Mouse (Mus musculus) hindbrain, embryonic 15.5 days (tissue): ENCODE measurements around the gene Bach1. TPM values are rescaled to one million over a fixed set of nuclear protein-coding genes. Genes with fewer than 3 reads are reported as not detected.
"Not testable (repeated sequence)": the region's sequence is repeated elsewhere in the genome, so short reads cannot be mapped to it uniquely, and the experiment has no call there.

Experiments used
- ATAC-seq: fragments of 200-750 bp; cut with Nextera tagmentation; 2 replicates; pipeline ENCODE4 v1.8.0; 2017; ENCODE audit warnings: low read depth, moderate number of reproducible peaks, moderate TSS enrichment; ENCODE audit not compliant: low FRiP score
- H3K27ac ChIP-seq: fragments of 300-500 bp; sonication (generic); replicated peaks from 2 replicates; pipeline ENCODE4 v1.5.1; 2015; ENCODE audit warnings: mild to moderate bottlenecking, inconsistent platforms
- H3K27me3 ChIP-seq: fragments of 300-500 bp; sonication (generic); 2 replicates; pipeline ENCODE4 v1.6.1; 2015; ENCODE audit warnings: control low read depth, inconsistent platforms
- H3K36me3 ChIP-seq: fragments of 300-500 bp; sonication (generic); 2 replicates; pipeline ENCODE4 v1.6.1; 2015; ENCODE audit warnings: control low read depth, inconsistent platforms
- H3K4me1 ChIP-seq: fragments of 300-500 bp; sonication (generic); replicated peaks from 2 replicates; pipeline ENCODE4 v1.6.1; 2015; ENCODE audit warnings: control low read depth, inconsistent platforms
- H3K4me2 ChIP-seq: fragments of 300-500 bp; sonication (generic); 2 replicates; pipeline ENCODE4 v1.6.1; 2015; ENCODE audit warnings: moderate library complexity, mild to moderate bottlenecking, inconsistent platforms
- H3K4me3 ChIP-seq: fragments of 300-500 bp; sonication (generic); 2 replicates; pipeline ENCODE4 v1.5.1; 2015; ENCODE audit warnings: mild to moderate bottlenecking, inconsistent platforms
- H3K9ac ChIP-seq: fragments of 300-500 bp; sonication (generic); 2 replicates; pipeline ENCODE4 v1.6.1; 2015; ENCODE audit warnings: inconsistent platforms
- H3K9me3 ChIP-seq: fragments of 300-500 bp; sonication (generic); 2 replicates; pipeline ENCODE4 v1.6.1; 2016; ENCODE audit warnings: control low read depth, inconsistent platforms
- WGBS: fragments of 180-500 bp; shearing (Covaris S2); methylation state at CpG from one replicate; pipeline ENCODE4 v1.1.7; 2015; 5-methylcytosine and 5-hydroxymethylcytosine counted together
- polyA plus RNA-seq: library from polyadenylated mRNA; unstranded; fragments of >200 nt; fragmentation: Nextera tagmentation; extraction: Ambion mirVana; gene quantifications from 2 replicates; pipeline ENCODE4 v1.2.1, GENCODE M21; 2015

Bach1 gene
- polyA plus RNA-seq, 1 experiment from 2014 or later: 16.6 TPM

- Histone ChIP-seq H3K4me1 (no peaks in the 10 kb centered on the region), H3K9ac (no peak overlapping the region), H3K4me2 (no peak overlapping the region), H3K4me3 (no peak overlapping the region), H3K27me3 (no peaks in the 10 kb centered on the region), H3K9me3 (no peaks in the 10 kb centered on the region), H3K27ac (no peak overlapping the region), H3K36me3 (no peaks in the 10 kb centered on the region)
- 80% methylated on average over 3 of the region's 3 CpGs for WGBS
- ATAC-seq: no peak
Measured at GRCm38 (mm10) chr16:87687346-87687745, 11.4 kb upstream of the Bach1 start.

- H3K4me2 ChIP-seq, H3K4me1 ChIP-seq, H3K36me3 ChIP-seq, ATAC-seq, H3K27me3 ChIP-seq, H3K9ac ChIP-seq, H3K27ac ChIP-seq, H3K9me3 ChIP-seq, H3K4me3 ChIP-seq: not testable (repeated sequence)
- WGBS: 97% methylated on average over 3 of the region's 3 CpGs
Measured at GRCm38 (mm10) chr16:87688328-87688727, 10.4 kb upstream of the Bach1 start.

DNA sequence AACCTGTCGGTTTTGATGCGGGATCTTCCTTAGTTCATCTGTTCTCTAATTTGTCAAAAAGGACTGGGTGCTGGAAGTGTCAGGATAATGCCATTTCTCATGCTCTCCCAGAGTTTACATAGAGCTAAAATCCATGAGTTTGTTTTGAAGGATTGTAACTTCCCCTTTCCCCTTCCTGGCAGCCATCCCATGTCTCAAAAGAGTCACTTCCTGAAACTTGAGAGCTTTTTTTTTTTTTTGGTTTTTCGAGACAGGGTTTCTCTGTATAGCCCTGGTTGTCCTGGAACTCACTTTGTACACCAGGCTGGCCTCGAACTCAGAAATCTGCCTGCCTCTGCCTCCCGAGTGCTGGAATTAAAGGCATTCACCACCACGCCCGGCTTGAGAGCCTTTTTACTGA is 9.9 kb upstream of the Bach1 start:
- not testable (repeated sequence) for H3K4me2 ChIP-seq, H3K4me3 ChIP-seq, H3K27ac ChIP-seq, H3K9me3 ChIP-seq, H3K9ac ChIP-seq, ATAC-seq, H3K4me1 ChIP-seq, H3K36me3 ChIP-seq, H3K27me3 ChIP-seq
- WGBS: 89% methylated on average over 7 of the region's 7 CpGs

GRCm38 (mm10) chr16:87689225-87689624 is 9.5 kb upstream of the Bach1 start:
- H3K27ac ChIP-seq: no peak overlapping the region
- H3K36me3 ChIP-seq: no peaks in the 10 kb centered on the region
- no peaks in the 10 kb centered on the region for H3K27me3 ChIP-seq
- no peak overlapping the region for H3K9ac ChIP-seq
- no peaks in the 10 kb centered on the region for H3K4me1 ChIP-seq
- ATAC-seq: no peak
- no peaks in the 10 kb centered on the region for H3K9me3 ChIP-seq
- WGBS: 71% methylated on average over 8 of the region's 8 CpGs
- no peak overlapping the region for H3K4me2 ChIP-seq
- no peak overlapping the region for H3K4me3 ChIP-seq

DNA sequence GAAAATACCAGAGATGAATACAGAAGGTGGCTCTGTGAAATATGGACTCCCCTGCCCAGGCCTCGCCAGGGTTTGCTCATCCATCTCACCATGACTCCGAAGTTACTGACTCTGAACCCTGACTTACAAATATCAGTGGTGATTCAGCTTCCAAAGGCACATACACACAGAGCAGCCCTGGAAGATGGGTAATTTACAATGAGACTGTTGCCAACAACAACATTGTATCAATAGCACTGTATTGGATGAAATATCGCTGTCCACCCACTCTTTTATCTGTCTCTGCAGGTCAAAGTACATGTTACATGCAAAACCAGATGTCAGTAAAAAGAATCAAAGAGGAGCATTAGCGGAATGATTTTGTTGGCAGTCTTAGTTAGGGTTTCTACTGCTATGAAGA is 8.2 kb upstream of the Bach1 start:
- WGBS: 93% methylated on average over 4 of the region's 4 CpGs
- Histone ChIP-seq H3K9me3 (no peaks in the 10 kb centered on the region), H3K27me3 (no peaks in the 10 kb centered on the region), H3K36me3 (no peaks in the 10 kb centered on the region), H3K4me1 (no peaks in the 10 kb centered on the region), H3K4me2 (no peak overlapping the region), H3K4me3 (no peak overlapping the region), H3K9ac (no peak overlapping the region), H3K27ac (no peak overlapping the region)
- no peak for ATAC-seq

GRCm38 (mm10) chr16:87691102-87691501 is 7.6 kb upstream of the Bach1 start:
- Histone ChIP-seq H3K4me3 (no peak overlapping the region), H3K27ac (no peak overlapping the region), H3K4me2 (no peak overlapping the region), H3K9ac (no peak overlapping the region), H3K36me3 (no peaks in the 10 kb centered on the region), H3K4me1 (no peaks in the 10 kb centered on the region), H3K9me3 (no peaks in the 10 kb centered on the region), H3K27me3 (no peaks in the 10 kb centered on the region)
- no peak for ATAC-seq
- 96% methylated on average over 4 of the region's 4 CpGs for WGBS

DNA sequence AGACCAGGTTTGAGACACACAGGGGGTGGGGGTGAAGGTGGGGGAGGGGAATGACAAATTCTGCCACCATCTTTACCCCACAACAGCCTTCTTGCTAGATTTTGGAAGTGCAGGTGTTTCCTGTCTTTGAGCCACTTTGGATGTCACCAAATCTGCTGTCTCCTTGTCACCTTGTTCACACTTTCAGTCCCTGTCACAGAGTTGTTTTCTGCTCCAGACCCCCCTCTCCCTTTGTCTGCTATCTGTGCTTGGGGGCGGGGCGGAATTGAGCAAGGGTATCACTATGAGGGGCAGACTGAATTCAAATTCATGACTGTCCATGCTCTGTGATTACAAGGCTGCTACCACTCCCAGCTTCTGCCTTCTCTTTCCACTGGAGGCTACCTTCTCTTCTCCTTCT is 6.2 kb upstream of the Bach1 start:
- ATAC-seq: no peak
- 86% methylated on average over 2 of the region's 2 CpGs for WGBS
- Histone ChIP-seq H3K27me3 (no peaks in the 10 kb centered on the region), H3K9ac (no peak overlapping the region), H3K36me3 (no peaks in the 10 kb centered on the region), H3K9me3 (no peaks in the 10 kb centered on the region), H3K4me2 (no peak overlapping the region), H3K27ac (no peak overlapping the region), H3K4me1 (no peaks in the 10 kb centered on the region), H3K4me3 (no peak overlapping the region)

- Histone ChIP-seq H3K27ac (peak overlapping the region; percentile 94), H3K4me2 (peak overlapping the region; percentile 72)
- peak; percentile 2; the same call in 1 of the 2 replicates for ATAC-seq
Measured at GRCm38 (mm10) chr16:87697707-87698365, 909 bp upstream of the Bach1 start.

DNA sequence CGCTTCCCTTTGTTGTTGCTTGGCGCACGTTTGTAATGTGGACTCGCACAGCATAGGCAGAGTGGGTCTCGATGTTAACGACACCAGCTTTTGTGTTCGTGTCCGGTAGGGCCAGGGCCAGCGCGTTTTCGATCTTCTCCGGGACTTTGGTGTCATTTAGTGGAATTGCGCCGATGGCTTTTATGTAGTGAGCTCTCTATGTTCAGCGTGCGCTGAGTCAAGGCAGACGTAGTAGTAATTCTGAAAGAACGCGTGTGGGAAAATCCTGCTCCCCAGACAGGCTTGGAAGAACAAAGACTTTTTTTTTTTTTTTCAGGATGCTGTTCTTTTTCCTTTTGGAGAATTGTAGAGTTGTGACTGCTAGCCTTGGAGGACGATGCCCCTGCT is 554 bp downstream of the Bach1 start:
- peaks cover 41% of the 10 kb centered on the region for H3K4me1 ChIP-seq
- peak overlapping the region; percentile 94 for H3K27ac ChIP-seq
- H3K9ac ChIP-seq: peak overlapping the region; percentile 96
- WGBS: under 1% methylated on average over 20 of the region's 20 CpGs
- H3K27me3 ChIP-seq: no peaks in the 10 kb centered on the region
- no peak for ATAC-seq
- no peaks in the 10 kb centered on the region for H3K9me3 ChIP-seq
- H3K36me3 ChIP-seq: no peaks in the 10 kb centered on the region
- peak overlapping the region; percentile 84 for H3K4me3 ChIP-seq
- H3K4me2 ChIP-seq: peak overlapping the region; percentile 72

More at GRCm38 (mm10) chr16:87697707-87698365, 909 bp upstream of the Bach1 start:
- Histone ChIP-seq H3K9me3 (no peaks in the 10 kb centered on the region), H3K36me3 (no peaks in the 10 kb centered on the region), H3K9ac (0 out of 2 replicates have a peak overlapping the region, but pooled peaks have one; percentile 96), H3K27me3 (no peaks in the 10 kb centered on the region), H3K4me1 (peaks cover 29% of the 10 kb centered on the region), H3K4me3 (peak overlapping the region; percentile 84)
- WGBS: 44% methylated on average over 16 of the region's 16 CpGs

GRCm38 (mm10) chr16:87699693-87700394 is 1.1 kb downstream of the Bach1 start:
- 0% methylated on average over 20 of the region's 20 CpGs for WGBS
- no peaks in the 10 kb centered on the region for H3K27me3 ChIP-seq
- ATAC-seq: peak; percentile 31; the same call in 1 of the 2 replicates

GRCm38 (mm10) chr16:87700395-87700765 is 1.6 kb downstream of the Bach1 start:
- no peak for ATAC-seq
- Histone ChIP-seq H3K9ac (peak overlapping the region; percentile 96), H3K4me1 (peaks cover 47% of the 10 kb centered on the region), H3K4me2 (peak overlapping the region; percentile 72), H3K4me3 (peak overlapping the region; percentile 84), H3K27ac (peak overlapping the region; percentile 94), H3K36me3 (no peaks in the 10 kb centered on the region), H3K9me3 (no peaks in the 10 kb centered on the region), H3K27me3 (no peaks in the 10 kb centered on the region)
- 24% methylated on average over 3 of the region's 3 CpGs for WGBS

More at GRCm38 (mm10) chr16:87699693-87700394, 1.1 kb downstream of the Bach1 start:
- Histone ChIP-seq H3K4me3 (peak overlapping the region; percentile 84), H3K9ac (peak overlapping the region; percentile 96), H3K27ac (peak overlapping the region; percentile 94), H3K4me2 (peak overlapping the region; percentile 72), H3K9me3 (no peaks in the 10 kb centered on the region), H3K4me1 (peaks cover 46% of the 10 kb centered on the region), H3K36me3 (no peaks in the 10 kb centered on the region)

DNA sequence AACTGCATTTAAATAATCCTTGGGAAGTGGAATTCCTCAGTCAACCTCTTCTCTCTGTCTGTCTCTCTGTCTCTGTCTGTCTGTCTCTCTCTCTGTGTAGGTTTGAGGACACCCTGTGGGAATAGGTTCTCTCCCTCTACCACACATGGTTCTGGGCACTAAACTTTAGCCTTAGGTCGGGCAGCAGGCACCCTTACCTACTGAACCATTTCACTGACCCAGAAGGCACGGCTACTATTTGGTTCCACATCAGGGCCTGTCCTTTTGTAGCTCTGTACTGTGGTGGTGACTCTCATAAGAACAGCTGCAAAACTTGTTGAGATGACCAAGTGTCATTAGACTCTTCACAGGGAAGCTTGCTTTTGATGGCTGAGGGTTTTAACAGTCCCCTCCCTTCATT is 3.1 kb downstream of the Bach1 start:
- no peak for ATAC-seq
- Histone ChIP-seq H3K4me1 (peaks cover 63% of the 10 kb centered on the region), H3K9ac (no peak overlapping the region), H3K27me3 (no peaks in the 10 kb centered on the region), H3K4me3 (no peak overlapping the region), H3K4me2 (no peak overlapping the region), H3K9me3 (no peaks in the 10 kb centered on the region), H3K36me3 (no peaks in the 10 kb centered on the region), H3K27ac (no peak overlapping the region)
- WGBS: 77% methylated on average over 2 of the region's 2 CpGs
